Mouse (Mus musculus) thymus, postnatal 4 days (tissue): ENCODE results near the gene Gnaz.

Source experiments
- DNase-seq: peaks from one replicate; pipeline ENCODE4 v3.0.0; 2021

Gnaz gene

GRCm38 (mm10) chr10:75063301-75063965, 96.5 kb downstream of the Gnaz start:
- no peak for DNase-seq

GRCm38 (mm10) chr10:75065691-75066090, 98.7 kb downstream of the Gnaz start:
- no peak for DNase-seq
